Mouse (Mus musculus): ENCODE measurements around the gene Olfr1366. TPM values are rescaled to one million over a fixed set of nuclear protein-coding genes. Genes with fewer than 3 reads are reported as not detected.
"Not testable (repeated sequence)": the region's sequence is repeated elsewhere in the genome, so short reads cannot be mapped to it uniquely, and the experiment has no call there.

Gene Olfr1366
- 0.12 and 0.16 TPM in 2 replicates for polyA plus RNA-seq (2015; fragmentation: Nextera tagmentation; extraction: Ambion mirVana)

GRCm38 (mm10) chr13:21542708-21543107 is at the start of gene Olfr1366:
Gene Olfr1366 (minus strand): TSS chr13:21542808.
- no peak for ATAC-seq (ENCODE audit: low FRiP score)
- H3K9ac ChIP-seq: no peak within 1 kb of the TSS
- H3K27ac ChIP-seq: no peak within 1 kb of the TSS
- H3K36me3 ChIP-seq: no peaks in the 10 kb centered on the region
- 88% methylated on average over 1 of the region's 1 CpGs for WGBS
- H3K27me3 ChIP-seq: no peaks in the 10 kb centered on the region
- H3K4me1 ChIP-seq (replicated peaks): no peaks in the 10 kb centered on the region
- H3K9me3 ChIP-seq: no peaks in the 10 kb centered on the region
- no peak within 1 kb of the TSS for H3K4me3 ChIP-seq
- no peak within 1 kb of the TSS for H3K4me2 ChIP-seq

GRCm38 (mm10) chr13:21591618-21592017 is 49.0 kb upstream of the Olfr1366 start:
- H3K4me3 ChIP-seq: no peak overlapping the region
- no peak for ATAC-seq (ENCODE audit: low FRiP score)
- no peaks in the 10 kb centered on the region for H3K4me1 ChIP-seq (replicated peaks)

GRCm38 (mm10) chr13:21581659-21582058 is 39.1 kb upstream of the Olfr1366 start, which contains the start of gene Olfr1364:
Gene Olfr1364 (minus strand): TSS chr13:21581759.
- no peaks in the 10 kb centered on the region for H3K36me3 ChIP-seq
- no peak within 1 kb of the TSS for H3K27ac ChIP-seq
- H3K9ac ChIP-seq: no peak within 1 kb of the TSS
- WGBS: 90% methylated on average over 2 of the region's 2 CpGs
- no peaks in the 10 kb centered on the region for H3K9me3 ChIP-seq
- H3K4me1 ChIP-seq (replicated peaks): no peaks in the 10 kb centered on the region
- no peak within 1 kb of the TSS for H3K4me3 ChIP-seq
- no peaks in the 10 kb centered on the region for H3K27me3 ChIP-seq
- ATAC-seq (ENCODE audit: low FRiP score): no peak
- no peak within 1 kb of the TSS for H3K4me2 ChIP-seq

More at GRCm38 (mm10) chr13:21591618-21592017, 49.0 kb upstream of the Olfr1366 start:
- Histone ChIP-seq H3K36me3 (no peaks in the 10 kb centered on the region), H3K4me2 (no peak overlapping the region), H3K9ac (no peak overlapping the region), H3K9me3 (no peaks in the 10 kb centered on the region), H3K27ac (no peak overlapping the region), H3K27me3 (no peaks in the 10 kb centered on the region)
- 60% methylated on average over 2 of the region's 2 CpGs for WGBS

DNA sequence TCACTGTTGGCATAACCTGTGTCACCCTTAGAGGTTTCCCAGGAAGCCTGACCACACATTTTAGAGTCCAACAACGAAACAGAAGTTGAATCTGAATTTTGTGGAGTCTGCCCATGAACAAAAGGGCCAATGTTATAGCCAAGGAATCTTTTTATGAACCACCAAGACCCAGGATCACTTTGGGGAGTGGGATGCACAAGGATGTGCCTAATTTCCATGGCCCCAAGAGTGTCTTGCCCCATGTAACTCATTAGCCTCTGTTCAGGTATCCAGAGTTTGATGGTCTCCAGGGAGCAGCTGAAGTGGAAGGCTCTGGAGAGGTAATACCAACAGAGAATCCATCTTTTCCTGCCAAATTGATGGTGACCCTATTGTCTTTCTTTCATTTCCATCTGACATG is 17.2 kb upstream of the Olfr1366 start, which contains the start of gene Olfr1535:
Gene Olfr1535 (minus strand): TSS at position 101 of the 400 bp plus-strand sequence.
- 70% methylated on average over 1 of the region's 1 CpGs for whole genome bisulfite sequencing
- no peak within 1 kb of the TSS for H3K4me2 ChIP-seq
- ATAC-seq (ENCODE audit: low FRiP score): no peak
- H3K4me3 ChIP-seq: no peak within 1 kb of the TSS
- no peak within 1 kb of the TSS for H3K9ac ChIP-seq
- no peaks in the 10 kb centered on the region for H3K36me3 ChIP-seq
- H3K4me1 ChIP-seq (replicated peaks): no peaks in the 10 kb centered on the region
- H3K9me3 ChIP-seq: no peaks in the 10 kb centered on the region
- no peak within 1 kb of the TSS for H3K27ac ChIP-seq
- H3K27me3 ChIP-seq: no peaks in the 10 kb centered on the region

DNA sequence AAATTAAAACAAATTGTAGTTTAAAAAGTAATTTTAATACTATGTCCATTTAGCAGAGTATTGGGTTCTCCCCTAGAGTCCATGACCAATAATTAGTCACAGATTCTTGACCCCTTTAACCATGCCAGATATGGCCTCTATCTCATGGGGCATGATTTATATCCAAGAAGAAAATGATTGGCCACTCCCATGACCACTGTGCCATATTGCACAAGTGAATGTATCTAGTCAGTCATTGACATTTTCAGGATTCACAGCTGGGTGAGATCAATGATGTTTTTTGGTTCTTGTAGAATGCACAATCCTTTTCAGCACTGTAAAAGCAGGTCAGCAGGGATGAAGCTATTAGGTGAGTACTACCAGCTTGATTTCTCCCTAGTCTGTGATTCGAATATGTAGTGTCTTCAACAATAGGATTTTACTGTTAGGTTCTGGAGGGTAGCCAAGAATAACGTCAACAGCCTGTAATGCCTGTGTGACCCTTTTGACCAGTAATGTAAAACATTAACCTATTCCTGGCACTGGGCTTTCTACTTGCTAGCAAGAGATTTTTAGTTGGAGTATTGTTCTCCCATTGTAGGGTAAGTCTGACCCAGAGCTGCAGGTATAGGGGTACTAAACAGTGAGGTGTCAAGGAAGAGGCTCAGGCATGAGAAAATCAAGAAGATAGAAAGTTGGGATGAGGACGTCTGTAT is 8.0 kb upstream of the Olfr1366 start:
- Histone ChIP-seq H3K4me1 (replicated peaks) (no peaks in the 10 kb centered on the region), H3K9ac (no peak overlapping the region), H3K9me3 (no peaks in the 10 kb centered on the region), H3K36me3 (no peaks in the 10 kb centered on the region), H3K27ac (no peak overlapping the region), H3K27me3 (no peaks in the 10 kb centered on the region), H3K4me2 (no peak overlapping the region), H3K4me3 (no peak overlapping the region)
- no peak for ATAC-seq (ENCODE audit: low FRiP score)
- WGBS: 65% methylated on average over 3 of the region's 3 CpGs

DNA sequence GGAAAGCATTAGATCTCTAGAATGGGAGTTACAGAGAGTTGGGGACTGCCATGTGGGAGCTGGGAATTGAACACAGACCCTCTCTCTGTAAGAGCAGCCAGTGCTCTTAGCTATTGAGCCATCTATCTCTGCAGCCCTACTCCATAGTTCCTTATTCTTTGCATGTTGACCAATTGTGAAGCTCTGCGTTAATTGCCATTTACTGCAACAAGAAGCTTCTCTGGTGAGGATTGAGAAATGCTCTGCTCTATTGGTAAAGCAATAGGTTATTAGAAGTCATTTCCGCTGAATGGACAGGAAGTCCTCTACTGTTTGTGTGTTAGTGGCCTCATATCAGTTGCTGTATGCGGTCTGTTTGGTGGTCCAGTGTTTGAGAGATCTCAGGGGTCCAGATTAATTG is 6.9 kb upstream of the Olfr1366 start:
- H3K9me3 ChIP-seq: no peaks in the 10 kb centered on the region
- no peaks in the 10 kb centered on the region for H3K4me1 ChIP-seq (replicated peaks)
- H3K4me2 ChIP-seq: no peak overlapping the region
- WGBS: 92% methylated on average over 3 of the region's 3 CpGs
- H3K4me3 ChIP-seq: no peak overlapping the region
- no peak overlapping the region for H3K9ac ChIP-seq
- no peaks in the 10 kb centered on the region for H3K27me3 ChIP-seq
- ATAC-seq (ENCODE audit: low FRiP score): no peak
- H3K27ac ChIP-seq: no peak overlapping the region
- no peaks in the 10 kb centered on the region for H3K36me3 ChIP-seq

DNA sequence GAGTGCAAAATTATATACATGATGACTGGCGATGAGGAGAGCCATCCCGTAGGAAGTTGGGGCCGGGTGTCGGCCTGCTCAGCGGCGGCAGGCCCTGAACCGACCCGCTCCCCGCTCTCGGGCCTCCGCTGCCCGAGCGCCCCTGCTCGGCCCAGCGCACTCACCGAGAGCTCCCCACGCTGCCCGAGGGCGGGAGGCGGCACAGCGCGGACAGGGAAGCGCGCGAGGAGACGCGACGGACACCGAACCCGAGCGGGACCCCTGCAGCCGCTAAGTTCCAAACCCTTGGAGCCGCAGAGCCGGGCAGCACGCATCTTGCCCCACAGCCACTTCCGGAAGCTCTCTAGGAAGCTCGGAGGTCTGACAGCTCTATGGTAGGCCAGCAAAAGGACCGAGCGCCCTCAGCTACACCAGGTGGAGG is 11.8 kb downstream of the Olfr1366 start, which contains the start of gene Zkscan8:
Gene Zkscan8 (minus strand): TSS at position 340 of the 421 bp plus-strand sequence.
- under 1% methylated on average over 39 of the region's 39 CpGs for WGBS

GRCm38 (mm10) chr13:21530136-21530535 is 12.5 kb downstream of the Olfr1366 start:
- H3K27ac ChIP-seq: no peak overlapping the region
- peaks cover 11% of the 10 kb centered on the region for H3K4me1 ChIP-seq (replicated peaks)
- H3K4me2 ChIP-seq: peak overlapping the region; percentile 66
- H3K9ac ChIP-seq: no peak overlapping the region
- H3K9me3 ChIP-seq: no peaks in the 10 kb centered on the region
- H3K36me3 ChIP-seq: peaks cover 15% of the 10 kb centered on the region
- no peak for ATAC-seq (ENCODE audit: low FRiP score)
- no peaks in the 10 kb centered on the region for H3K27me3 ChIP-seq
- WGBS: 55% methylated on average over 7 of the region's 7 CpGs
- peak overlapping the region; percentile 76 for H3K4me3 ChIP-seq

More for the DNA sequence above, 11.8 kb downstream of the Olfr1366 start, which contains the start of gene Zkscan8:
- Histone ChIP-seq H3K4me3 (peak within 1 kb of the TSS; percentile 76), H3K9me3 (no peaks in the 10 kb centered on the region), H3K27me3 (no peaks in the 10 kb centered on the region), H3K27ac (peak within 1 kb of the TSS; percentile 92), H3K36me3 (peaks cover 11% of the 10 kb centered on the region), H3K9ac (peak within 1 kb of the TSS; percentile 88), H3K4me1 (replicated peaks) (peaks cover 11% of the 10 kb centered on the region), H3K4me2 (peak within 1 kb of the TSS; percentile 66)
- peak; percentile 100 for ATAC-seq (ENCODE audit: low FRiP score)

DNA sequence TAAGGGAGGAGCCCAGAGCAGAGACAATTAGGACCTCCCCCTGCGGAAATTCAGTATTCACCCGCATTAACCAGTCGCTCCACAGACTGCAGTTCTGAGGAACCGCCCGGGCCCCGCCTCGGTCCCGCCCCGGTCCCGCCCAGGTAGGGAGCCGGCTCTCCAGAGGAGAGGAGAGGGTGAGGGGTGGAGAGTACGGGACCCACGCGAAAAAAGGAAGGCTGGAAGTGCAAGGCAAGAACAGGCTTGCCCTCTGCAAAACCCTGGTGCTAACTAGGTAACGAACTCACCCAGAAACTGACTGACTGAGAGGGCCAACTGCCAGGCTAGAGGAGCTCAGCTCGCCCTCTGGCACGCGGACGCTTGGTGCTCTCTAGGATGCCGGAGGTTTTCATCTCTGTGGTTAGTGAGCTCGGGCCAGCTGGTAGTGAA is 36.4 kb downstream of the Olfr1366 start:
- Histone ChIP-seq H3K27ac (peak overlapping the region; percentile 65), H3K36me3 (no peaks in the 10 kb centered on the region), H3K27me3 (no peaks in the 10 kb centered on the region), H3K4me3 (peak overlapping the region; percentile 55), H3K9ac (peak overlapping the region; percentile 72), H3K9me3 (no peaks in the 10 kb centered on the region), H3K4me2 (peak overlapping the region; percentile 63), H3K4me1 (replicated peaks) (peaks cover 4% of the 10 kb centered on the region; the same call in 1 of the 2 replicates)
- peak; percentile 100 for ATAC-seq (ENCODE audit: low FRiP score)
- under 1% methylated on average over 21 of the region's 21 CpGs for WGBS

DNA sequence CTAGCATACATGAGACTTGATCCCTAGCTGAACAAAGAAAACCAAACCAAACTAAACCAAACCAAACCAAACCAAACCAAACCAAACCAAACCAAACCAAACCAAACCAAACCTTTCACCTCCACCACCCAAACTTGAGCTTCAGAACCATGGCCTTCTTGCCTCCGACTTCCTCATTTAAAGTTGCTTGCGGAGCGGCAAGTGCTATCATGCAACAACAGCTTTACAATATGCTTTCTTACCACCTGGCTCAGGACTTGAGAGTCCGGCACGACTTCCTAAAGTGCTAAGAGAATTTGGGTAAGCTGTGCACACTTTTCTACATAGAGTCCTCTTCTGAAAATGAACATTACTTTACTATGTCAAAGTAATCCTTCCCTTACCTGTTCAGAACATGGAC is 40.3 kb downstream of the Olfr1366 start:
- Histone ChIP-seq H3K4me2 (no peak overlapping the region), H3K27ac (no peak overlapping the region), H3K9ac (no peak overlapping the region), H3K9me3 (no peaks in the 10 kb centered on the region), H3K4me3 (no peak overlapping the region), H3K4me1 (replicated peaks) (peaks cover 4% of the 10 kb centered on the region; the same call in 1 of the 2 replicates), H3K27me3 (no peaks in the 10 kb centered on the region), H3K36me3 (no peaks in the 10 kb centered on the region)
- 90% methylated on average over 5 of the region's 5 CpGs for WGBS
- no peak for ATAC-seq (ENCODE audit: low FRiP score)

- H3K9me3 ChIP-seq: not testable (repeated sequence)
- 95% methylated on average over 17 of the region's 17 CpGs for WGBS
Measured at GRCm38 (mm10) chr13:21501182-21501581, 41.4 kb downstream of the Olfr1366 start, which contains the start of gene Gm11273. Gene Gm11273 (minus strand): TSS chr13:21501418.

GRCm38 (mm10) chr13:21495080-21495479 is 47.5 kb downstream of the Olfr1366 start, which contains the start of gene AK157302:
Gene AK157302 (plus strand): TSS chr13:21495223.
- H3K9me3 ChIP-seq: no peaks in the 10 kb centered on the region
- H3K9ac ChIP-seq: no peak within 1 kb of the TSS
- 93% methylated on average over 21 of the region's 21 CpGs for WGBS
- H3K36me3 ChIP-seq: no peaks in the 10 kb centered on the region
- H3K27me3 ChIP-seq: no peaks in the 10 kb centered on the region
- H3K4me2 ChIP-seq: no peak within 1 kb of the TSS
- no peaks in the 10 kb centered on the region for H3K4me1 ChIP-seq (replicated peaks)
- H3K4me3 ChIP-seq: no peak within 1 kb of the TSS
- ATAC-seq (ENCODE audit: low FRiP score): no peak
- H3K27ac ChIP-seq: no peak within 1 kb of the TSS

More at GRCm38 (mm10) chr13:21501182-21501581, 41.4 kb downstream of the Olfr1366 start, which contains the start of gene Gm11273:
- not testable (repeated sequence) for ATAC-seq (ENCODE audit: low FRiP score); H3K4me1 ChIP-seq (replicated peaks); H3K9ac ChIP-seq; H3K4me2 ChIP-seq; H3K4me3 ChIP-seq; H3K27ac ChIP-seq; H3K27me3 ChIP-seq; H3K36me3 ChIP-seq

All from hindbrain, embryonic 13.5 days (tissue).